Mouse (Mus musculus): ENCODE data around the gene Ston2.
"Not testable (repeated sequence)": the region's sequence is repeated elsewhere in the genome, so short reads cannot be mapped to it uniquely, and the experiment has no call there.

The Ston2 gene

DNA sequence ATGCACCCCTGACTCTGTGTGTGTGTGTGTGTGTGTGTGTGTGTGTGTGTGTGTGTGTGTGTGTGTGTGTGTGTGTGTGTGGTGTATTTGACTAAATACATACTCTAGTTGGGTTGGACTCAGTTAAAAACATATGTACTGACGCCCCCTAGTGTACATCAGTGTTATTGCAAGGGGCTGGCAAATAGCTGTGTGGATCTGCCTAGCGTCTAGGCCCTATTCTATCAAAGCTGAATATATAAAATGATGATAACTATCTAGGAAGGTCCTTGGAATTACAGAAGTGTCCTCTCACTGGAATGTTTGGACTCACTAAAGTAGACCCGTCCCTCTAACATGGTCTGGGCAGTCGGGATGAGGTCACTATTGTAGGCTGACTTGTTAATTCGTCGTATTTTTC lies 1.6 kb upstream of the Ston2 start:
- peak in 1 of 2 experiments; percentile 41 for DNase-seq

DNA sequence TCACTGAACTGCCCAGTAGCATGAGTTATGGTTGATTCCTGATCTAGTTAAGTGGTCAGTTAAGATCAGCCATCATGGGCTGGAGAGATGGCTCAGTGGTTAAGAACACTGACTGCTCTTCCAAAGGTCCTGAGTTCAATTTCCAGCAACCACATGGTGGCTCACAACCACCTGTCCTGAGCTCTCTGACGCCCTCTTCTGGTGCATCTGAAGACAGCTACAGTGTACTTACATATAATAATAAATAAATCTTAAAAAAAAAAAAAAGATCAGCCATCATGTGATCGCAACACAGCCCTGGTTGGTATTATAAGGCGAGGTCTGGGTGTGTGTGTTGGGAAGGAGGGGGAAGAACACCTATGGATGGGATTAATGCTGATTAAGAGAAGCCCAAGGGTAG lies 259 bp upstream of the Ston2 start:
- not testable (repeated sequence) for DNase-seq

GRCm38 (mm10) chr12:91786355-91786754 lies 1.8 kb downstream of the Ston2 start:
- DNase-seq = no peak

DNA sequence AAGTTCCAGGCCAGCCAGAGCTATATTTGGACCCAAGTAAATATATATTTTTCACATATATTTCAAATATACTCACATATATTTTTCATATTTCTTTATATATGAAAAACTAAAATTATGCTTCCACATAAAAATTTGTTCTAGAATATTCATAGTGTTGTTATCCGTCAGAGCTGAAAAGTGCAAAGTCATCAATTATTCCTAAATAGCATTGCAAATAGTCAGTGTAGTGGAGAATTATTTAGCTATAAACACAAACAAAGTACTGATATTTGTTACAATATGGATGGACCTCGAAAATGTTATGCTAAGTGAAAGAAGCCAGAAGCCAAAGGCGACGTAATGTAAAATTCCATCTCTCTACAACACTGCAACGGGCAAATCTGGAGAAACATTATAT lies 6.8 kb downstream of the Ston2 start:
- DNase-seq = no peak

- DNase-seq = no peak
Measured at GRCm38 (mm10) chr12:91780531-91780930, 7.7 kb downstream of the Ston2 start.

- peak; percentile 67 to 77 for DNase-seq
Measured at GRCm38 (mm10) chr12:91779004-91779365, 9.2 kb downstream of the Ston2 start.

- peak; percentile 32 to 33 for DNase-seq
Measured at GRCm38 (mm10) chr12:91778211-91779003, 9.8 kb downstream of the Ston2 start.

GRCm38 (mm10) chr12:91776342-91776741 lies 11.8 kb downstream of the Ston2 start:
- no peak for DNase-seq

- DNase-seq = no peak
Measured at GRCm38 (mm10) chr12:91774811-91775284, 13.3 kb downstream of the Ston2 start.

GRCm38 (mm10) chr12:91768871-91769270 lies 19.3 kb downstream of the Ston2 start:
- no peak for DNase-seq

GRCm38 (mm10) chr12:91768176-91768575 lies 20.0 kb downstream of the Ston2 start:
- no peak for DNase-seq

GRCm38 (mm10) chr12:91766338-91767107 lies 21.7 kb downstream of the Ston2 start:
- DNase-seq = peak; percentile 43 to 70

- DNase-seq = peak in 1 of 2 experiments; percentile 44
Measured at GRCm38 (mm10) chr12:91765504-91765903, 22.7 kb downstream of the Ston2 start.

DNA sequence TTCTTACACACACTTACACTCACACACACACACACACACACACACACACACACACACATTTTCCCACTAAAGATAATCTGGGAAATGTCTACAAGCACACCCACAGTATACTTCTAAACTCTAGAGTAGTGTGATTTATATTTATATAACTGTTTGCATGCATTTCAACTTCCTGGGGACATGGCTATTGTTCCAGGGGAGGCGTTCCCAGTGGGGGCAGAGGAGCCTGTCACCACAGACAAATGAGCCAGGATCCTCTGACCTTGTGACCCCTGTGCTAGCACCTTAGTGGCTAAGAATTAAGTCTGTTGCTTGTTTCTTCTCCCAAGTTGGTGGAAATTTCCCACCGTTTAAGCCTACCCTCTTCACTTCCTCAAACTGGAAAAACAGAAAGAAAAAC lies 23.1 kb downstream of the Ston2 start:
- DNase-seq = no peak

DNA sequence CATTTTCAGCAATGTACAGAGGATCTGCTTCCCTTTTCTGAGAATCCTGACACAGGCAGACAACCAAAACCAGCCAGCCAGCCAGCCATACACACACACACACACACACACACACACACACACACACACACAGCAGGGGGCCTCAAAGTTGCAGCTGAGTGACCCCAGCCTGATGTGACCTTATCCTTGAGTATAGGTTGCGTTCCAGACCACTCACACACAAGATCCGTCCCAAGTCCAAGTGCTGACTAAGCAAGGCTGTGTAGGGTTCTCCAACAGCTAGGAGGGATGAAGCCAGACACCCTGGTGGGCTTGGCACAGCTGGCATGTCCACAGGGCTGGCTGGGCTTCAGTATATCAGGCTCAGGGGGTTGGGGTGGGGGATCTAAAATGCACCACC lies 23.7 kb downstream of the Ston2 start:
- DNase-seq = no peak

- DNase-seq = no peak
Measured at GRCm38 (mm10) chr12:91759836-91760235, 28.4 kb downstream of the Ston2 start.

DNA sequence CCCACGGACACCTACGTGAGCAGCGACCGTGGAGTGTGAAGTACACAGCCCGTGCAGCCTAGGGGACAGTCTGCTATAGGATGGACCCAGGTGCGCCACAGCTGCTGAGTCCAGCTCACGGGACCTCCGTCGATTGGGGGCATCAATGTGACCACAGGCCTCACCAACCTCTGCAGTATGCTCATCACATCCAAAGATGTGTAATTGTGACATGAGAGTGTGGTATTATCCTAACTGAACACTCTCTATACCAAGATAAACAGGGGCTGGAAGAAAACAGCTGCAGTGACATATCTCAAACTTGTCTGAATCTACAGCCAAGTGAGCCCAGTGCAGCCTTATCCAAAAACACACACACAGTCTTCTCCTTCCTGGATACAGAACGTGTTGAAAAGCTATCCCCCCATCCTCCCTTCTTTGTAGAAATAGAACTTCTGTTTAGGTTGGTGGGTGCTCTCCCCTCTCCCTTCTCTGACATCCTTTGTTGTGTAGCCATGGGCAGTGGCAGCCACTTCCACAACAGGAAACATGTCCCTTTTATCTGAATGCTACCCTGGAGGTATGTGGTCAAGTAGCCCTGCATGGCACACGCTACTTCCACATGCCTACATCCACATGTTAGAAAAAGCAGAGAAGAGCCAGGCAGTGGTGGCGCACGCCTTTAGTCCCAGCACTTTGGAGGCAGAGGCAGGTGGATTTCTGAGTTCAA lies 30.2 kb downstream of the Ston2 start:
- DNase-seq = no peak

- peak; percentile 31 to 47 for DNase-seq
Measured at GRCm38 (mm10) chr12:91756562-91757166, 31.5 kb downstream of the Ston2 start.

- no peak for DNase-seq
Measured at GRCm38 (mm10) chr12:91754606-91755005, 33.6 kb downstream of the Ston2 start.

GRCm38 (mm10) chr12:91752711-91753110 lies 35.5 kb downstream of the Ston2 start:
- DNase-seq = no peak

DNA sequence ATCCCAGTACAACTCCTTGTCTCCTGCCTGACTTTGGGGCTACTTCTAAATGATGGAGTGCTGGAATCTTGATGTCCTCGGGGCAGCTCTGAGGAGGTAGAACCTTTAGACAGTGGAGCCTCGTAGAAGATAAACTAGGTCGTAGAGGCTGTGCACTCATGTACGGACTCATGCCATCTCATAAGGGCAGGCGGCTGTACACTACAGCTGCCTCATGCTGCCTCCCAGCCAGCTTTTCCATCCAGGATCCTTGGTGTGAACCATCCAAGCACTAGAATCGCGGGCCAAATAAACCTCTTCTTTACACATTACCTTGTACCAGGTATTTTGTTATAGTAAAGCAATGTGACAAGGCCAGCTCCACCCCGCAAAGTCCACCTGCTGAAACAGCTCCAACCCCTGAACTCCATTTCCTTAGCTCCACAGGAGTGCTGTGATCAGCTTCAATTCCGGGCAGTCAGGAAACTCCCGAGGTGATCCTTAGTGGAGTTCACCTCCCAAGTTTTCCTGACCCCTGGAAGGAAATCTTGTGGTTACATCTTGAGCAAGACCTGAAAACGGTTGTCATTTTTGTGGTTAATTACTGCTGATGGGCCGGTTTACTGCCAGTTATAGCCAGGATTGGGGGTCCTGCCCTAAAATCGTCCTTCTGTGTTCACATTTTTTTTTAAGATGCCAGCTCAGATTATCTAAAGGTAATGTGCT lies 36.1 kb downstream of the Ston2 start:
- DNase-seq = no peak

- no peak for DNase-seq
Measured at GRCm38 (mm10) chr12:91749543-91750184, 38.5 kb downstream of the Ston2 start.
